Mouse (Mus musculus) spleen, adult 2 months (tissue): Measurements from ENCODE around the gene Extl2.

Experiments used
- CTCF ChIP-seq: fragments of 200-500 bp; IDR thresholded peaks from 2 replicates; pipeline ENCODE4 v1.5.1; 2011; ENCODE audit warnings: mild to moderate bottlenecking, inconsistent platforms; ENCODE audit not compliant: insufficient read depth, insufficient read length, insufficient replicate concordance; ENCODE audit errors: extremely low read depth
- POLR2A ChIP-seq: fragments of 200-500 bp; IDR thresholded peaks from 2 replicates; pipeline ENCODE4 v1.6.1; 2011; ENCODE audit warnings: low read depth, low read length, inconsistent platforms

DNA sequence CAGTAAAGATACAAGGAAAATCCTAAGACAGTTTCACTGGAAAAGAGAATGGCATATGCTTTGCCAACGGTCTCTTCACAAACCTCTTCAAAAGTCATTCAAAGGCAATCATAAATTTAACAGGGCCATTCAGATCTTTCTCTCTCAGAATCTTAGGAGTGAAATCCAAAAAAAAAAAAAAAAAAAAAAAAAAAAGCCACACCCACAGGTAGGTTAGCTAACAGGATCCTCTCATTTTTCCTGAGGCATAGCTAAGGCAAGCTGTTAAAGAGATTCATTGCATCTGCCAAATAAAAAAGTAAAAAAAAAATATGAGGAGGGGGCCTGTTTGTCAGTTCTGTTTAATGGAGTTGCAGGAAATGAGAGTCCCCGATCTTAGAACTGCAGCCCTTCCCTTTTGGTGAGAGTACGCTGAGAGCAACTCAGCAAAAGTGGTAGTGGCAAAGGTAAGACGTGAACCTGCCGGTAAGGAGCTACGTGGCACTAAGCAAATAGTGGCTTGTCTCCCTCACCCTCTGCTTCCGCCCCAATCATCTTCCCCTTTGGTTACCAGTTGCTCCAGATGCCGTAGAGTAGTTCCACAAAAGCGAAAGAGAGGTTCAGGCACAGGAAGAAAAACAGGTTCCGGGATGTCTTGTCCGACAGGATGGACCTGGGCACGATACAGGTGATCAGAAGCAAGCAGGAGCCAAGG, 831 bp upstream of the Extl2 start:
- TF ChIP-seq CTCF: no peak
- TF ChIP-seq POLR2A: no peak
